Mouse (Mus musculus) ES-E14 (cell line): ENCODE data around the gene Senp1. TPM values are rescaled to one million over a fixed set of nuclear protein-coding genes. Genes with fewer than 3 reads are reported as not detected.

Experiments
- DNase-seq: peaks from one replicate; pipeline ENCODE4 v3.0.0-alpha.2; 2013; ENCODE audit warnings: low read depth, low spot score
- H3K27ac ChIP-seq: 2 replicates; pipeline ENCODE4 v1.5.1; 2012; ENCODE audit warnings: low read depth, mild to moderate bottlenecking, low read length, moderate library complexity, mixed read lengths; ENCODE audit not compliant: poor library complexity, insufficient read depth, severe bottlenecking
- H3K36me3 ChIP-seq: 2 replicates; pipeline ENCODE4 v1.6.1; 2012; ENCODE audit warnings: mild to moderate bottlenecking, low read length, moderate library complexity, mixed read lengths; ENCODE audit not compliant: control insufficient read depth, poor library complexity, insufficient read depth, severe bottlenecking
- H3K4me1 ChIP-seq, 2 experiments: fragments of 150-350 bp in 1 of 2; sonication (generic) in 1 of 2; 2 replicates each; pipeline ENCODE4 v1.6.1; 2012; ENCODE audit warnings: low read length in 2 of 2, mild to moderate bottlenecking in 1 of 2, mixed read lengths in 1 of 2; ENCODE audit not compliant: control insufficient read depth in 2 of 2, insufficient read depth in 2 of 2, poor library complexity in 1 of 2
- H3K4me3 ChIP-seq, 2 experiments: fragments of 150-350 bp in 1 of 2; sonication (generic) in 1 of 2; 2 replicates each; pipeline ENCODE4 v1.5.1; 2012; ENCODE audit warnings: low read length in 2 of 2, low read depth in 1 of 2, mild to moderate bottlenecking in 1 of 2, mixed read lengths in 1 of 2; ENCODE audit not compliant: insufficient read depth in 1 of 2, poor library complexity in 1 of 2, severe bottlenecking in 1 of 2
- H3K9ac ChIP-seq: 2 replicates; pipeline ENCODE4 v1.6.1; 2012; ENCODE audit warnings: low read depth, mild to moderate bottlenecking, low read length, mixed read lengths; ENCODE audit not compliant: poor library complexity, insufficient read depth, severe bottlenecking
- H3K9me3 ChIP-seq: fragments of 150-350 bp; sonication (generic); 2 replicates; pipeline ENCODE4 v1.6.1; 2012; ENCODE audit warnings: low read depth, mild to moderate bottlenecking, low read length; ENCODE audit not compliant: control insufficient read depth, insufficient read depth
- CHD2 ChIP-seq: IDR thresholded peaks from 2 replicates; pipeline ENCODE4 v1.6.1; 2014; ENCODE audit warnings: mild to moderate bottlenecking, low read depth, low read length, inconsistent platforms
- HCFC1 ChIP-seq: IDR thresholded peaks from 2 replicates; pipeline ENCODE4 v1.6.1; 2012; ENCODE audit warnings: low read length, inconsistent platforms, borderline replicate concordance; ENCODE audit not compliant: insufficient read depth
- MAFK ChIP-seq: IDR thresholded peaks from 2 replicates; pipeline ENCODE4 v1.6.1; 2014; ENCODE audit warnings: mild to moderate bottlenecking, low read depth, low read length, inconsistent platforms; ENCODE audit not compliant: insufficient read depth
- ZC3H11A ChIP-seq: IDR thresholded peaks from 2 replicates; pipeline ENCODE4 v1.6.1; 2012; ENCODE audit warnings: low read depth, mild to moderate bottlenecking, inconsistent platforms, low read length, borderline replicate concordance
- ZNF384 ChIP-seq: IDR thresholded peaks from 2 replicates; pipeline ENCODE4 v1.6.1; 2012; ENCODE audit warnings: low read depth, low read length, inconsistent platforms
- in situ Hi-C, 2 experiments: fragments of 600-800 bp; cut with MboI; formaldehyde crosslinking; loops; one replicate each; pipeline ENCODE4 v1.15.1; 2025; ENCODE audit warnings: low sequenced_read_pairs in 2 of 2, inconsistent platforms in 1 of 2; ENCODE audit not compliant: unreplicated experiment in 2 of 2
- total RNA-seq: library from RNA; depleted of rRNA; stranded (reverse); fragments of 300-350 nt; gene quantifications from 2 replicates; pipeline ENCODE4 v1.2.3, GENCODE M21; 2012

Senp1 gene
- total RNA-seq, 1 experiment, result 27.2 TPM

DNA sequence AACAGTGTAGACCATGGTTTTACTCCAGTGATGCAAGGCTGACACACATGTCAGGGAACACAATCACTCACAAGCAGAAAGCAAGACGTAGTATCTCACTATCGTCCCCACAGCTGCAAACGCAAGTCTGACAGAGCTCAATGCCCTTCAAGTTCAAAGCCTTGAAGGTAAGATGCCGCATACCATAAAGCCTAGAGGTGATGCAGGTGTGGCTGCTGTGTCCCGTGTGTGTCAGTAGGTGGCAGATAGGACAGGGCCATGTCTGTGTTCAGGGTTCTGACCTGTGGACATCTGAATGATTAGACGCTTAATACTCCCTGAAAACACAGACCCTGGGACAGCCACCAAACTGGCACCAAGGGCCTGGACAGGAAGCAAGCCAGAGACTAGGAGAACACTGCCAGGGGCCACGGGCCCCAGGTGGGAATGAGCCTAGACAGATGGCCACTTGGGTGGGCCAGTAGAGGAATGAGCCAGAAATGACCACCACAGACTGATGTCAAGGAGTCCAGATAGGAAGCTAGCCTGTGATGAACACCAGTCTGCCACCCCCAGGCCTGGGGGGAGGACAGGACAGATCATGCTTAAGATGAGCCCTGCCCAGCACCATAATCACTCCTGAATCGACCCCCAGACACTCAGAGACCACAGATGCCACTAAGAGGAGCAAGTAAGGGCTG is 23.8 kb downstream of the Senp1 start:
- no peak overlapping the region for H3K4me3 ChIP-seq
- no peaks in the 10 kb centered on the region for H3K4me1 ChIP-seq
- H3K9ac ChIP-seq, result no peak overlapping the region
- H3K27ac ChIP-seq, result no peak overlapping the region
- in situ Hi-C loops, result no loop called here
- H3K36me3 ChIP-seq, result peaks cover 28% of the 10 kb centered on the region
- no peak for DNase-seq
- H3K9me3 ChIP-seq, result no peaks in the 10 kb centered on the region
- TF ChIP-seq HCFC1 (no peak), ZC3H11A (no peak), MAFK (no peak), CHD2 (no peak), ZNF384 (no peak)

DNA sequence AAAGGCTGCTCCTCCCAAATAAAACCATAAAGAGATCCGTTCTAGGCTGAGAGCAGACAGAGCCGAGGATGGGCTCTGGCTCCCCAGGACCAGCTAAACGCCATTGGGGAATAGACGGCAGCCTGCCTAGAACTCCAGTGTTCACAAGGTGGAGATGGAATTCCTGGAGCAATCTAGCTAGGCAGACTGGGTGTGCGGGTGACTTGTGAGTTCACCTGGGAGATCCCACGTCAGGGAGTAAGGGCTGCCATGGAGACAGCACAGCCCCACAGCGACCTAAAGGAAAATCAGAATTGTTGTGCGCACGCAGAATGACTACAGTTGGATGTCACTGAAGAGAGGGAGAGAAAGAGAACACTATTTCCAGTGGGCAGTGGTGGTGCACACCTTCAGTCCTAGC is 25.0 kb downstream of the Senp1 start:
- no peaks in the 10 kb centered on the region for H3K4me1 ChIP-seq
- H3K27ac ChIP-seq, result no peak overlapping the region
- no peak for DNase-seq
- H3K4me3 ChIP-seq, result no peak overlapping the region
- in situ Hi-C loops, result no loop called here
- no peak overlapping the region for H3K9ac ChIP-seq
- H3K9me3 ChIP-seq, result no peaks in the 10 kb centered on the region
- peaks cover 28% of the 10 kb centered on the region for H3K36me3 ChIP-seq
- no peak for TF ChIP-seq HCFC1
- no peak for TF ChIP-seq MAFK
- TF ChIP-seq CHD2, result no peak
- no peak for TF ChIP-seq ZNF384
- no peak for TF ChIP-seq ZC3H11A

DNA sequence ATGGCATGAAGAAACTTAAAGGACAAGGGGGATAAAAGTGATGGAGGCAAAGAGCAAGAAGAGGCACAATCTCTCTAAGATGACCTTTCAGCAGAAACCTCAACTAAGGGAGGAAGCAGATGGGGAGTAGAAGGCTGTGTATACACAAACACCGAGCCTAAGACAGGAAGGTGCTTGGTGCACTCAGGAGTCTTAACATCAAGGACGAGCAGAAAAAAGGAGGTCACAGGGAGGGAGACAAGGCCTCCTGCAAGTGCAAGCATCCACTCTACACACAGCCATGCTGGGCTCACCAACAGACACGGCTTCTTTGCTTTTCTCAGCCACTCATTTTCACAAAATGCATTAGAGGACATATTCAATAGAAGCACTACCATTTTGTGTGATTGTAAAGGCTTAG is 26.1 kb downstream of the Senp1 start:
- TF ChIP-seq CHD2 (no peak), ZC3H11A (no peak), MAFK (no peak), ZNF384 (no peak), HCFC1 (no peak)

DNA sequence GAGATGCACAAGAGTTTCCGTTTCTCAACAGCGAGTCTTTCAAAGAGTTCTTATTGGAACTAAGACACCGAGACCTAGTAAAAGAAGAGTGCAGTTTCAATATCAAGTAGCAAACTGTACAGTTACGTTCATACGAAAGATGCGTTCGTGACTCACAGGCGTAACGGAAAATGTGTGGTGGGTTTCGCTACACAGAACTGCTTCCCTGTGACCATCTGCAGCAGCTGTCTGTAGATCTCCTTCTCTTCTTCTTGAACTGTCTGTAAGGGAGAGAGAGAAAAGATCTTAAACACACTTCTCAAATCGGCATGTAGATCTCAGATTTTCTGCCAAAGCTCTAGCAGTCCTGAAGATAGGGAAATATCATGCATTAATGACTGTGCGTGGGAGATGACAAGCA is 26.9 kb downstream of the Senp1 start:
- Histone ChIP-seq H3K4me3 (no peak overlapping the region), H3K4me1 (no peaks in the 10 kb centered on the region), H3K9me3 (no peaks in the 10 kb centered on the region), H3K36me3 (peaks cover 33% of the 10 kb centered on the region), H3K27ac (no peak overlapping the region), H3K9ac (no peak overlapping the region)
- no peak for TF ChIP-seq HCFC1
- TF ChIP-seq CHD2, result no peak
- no peak for TF ChIP-seq MAFK
- TF ChIP-seq ZNF384, result no peak
- no peak for DNase-seq
- in situ Hi-C loops, result no loop called here

More for the DNA sequence above, 26.1 kb downstream of the Senp1 start:
- H3K4me3 ChIP-seq, result no peak overlapping the region
- H3K9ac ChIP-seq, result no peak overlapping the region
- in situ Hi-C loops, result no loop called here
- no peaks in the 10 kb centered on the region for H3K9me3 ChIP-seq
- peaks cover 32% of the 10 kb centered on the region for H3K36me3 ChIP-seq
- H3K4me1 ChIP-seq, result no peaks in the 10 kb centered on the region
- DNase-seq, result no peak
- H3K27ac ChIP-seq, result no peak overlapping the region
